Mouse (Mus musculus): ENCODE results near the gene Amh.

DNA sequence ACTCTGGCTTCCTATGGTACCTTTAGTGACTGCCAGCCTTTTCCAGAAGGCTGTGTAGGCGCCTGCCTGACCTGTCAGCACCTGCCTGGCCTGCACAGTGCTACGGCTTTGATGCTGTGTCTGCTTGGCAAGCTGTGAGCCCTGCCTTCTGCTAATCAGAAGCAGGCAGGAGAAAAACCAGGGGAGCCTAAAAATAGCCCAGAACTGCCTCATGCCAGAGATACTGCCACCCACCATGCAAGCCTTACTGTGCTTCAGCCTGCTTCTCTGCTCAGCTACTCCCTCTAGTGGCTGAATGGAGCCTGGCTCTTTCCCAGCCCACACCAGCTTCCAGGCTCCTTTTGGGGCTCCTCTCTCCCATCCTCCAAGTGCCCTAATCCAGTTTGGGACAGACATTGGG, 30.5 kb upstream of the Amh start:
- TF ChIP-seq CTCF (IDR thresholded peaks at IDR 0.05; ENCODE audit: borderline replicate concordance, insufficient read depth, low read length) (peak; percentile 95), POLR2A (IDR thresholded peaks at IDR 0.05; ENCODE audit: low read depth, low read length) (no peak)
